In the genomic region with DNA sequence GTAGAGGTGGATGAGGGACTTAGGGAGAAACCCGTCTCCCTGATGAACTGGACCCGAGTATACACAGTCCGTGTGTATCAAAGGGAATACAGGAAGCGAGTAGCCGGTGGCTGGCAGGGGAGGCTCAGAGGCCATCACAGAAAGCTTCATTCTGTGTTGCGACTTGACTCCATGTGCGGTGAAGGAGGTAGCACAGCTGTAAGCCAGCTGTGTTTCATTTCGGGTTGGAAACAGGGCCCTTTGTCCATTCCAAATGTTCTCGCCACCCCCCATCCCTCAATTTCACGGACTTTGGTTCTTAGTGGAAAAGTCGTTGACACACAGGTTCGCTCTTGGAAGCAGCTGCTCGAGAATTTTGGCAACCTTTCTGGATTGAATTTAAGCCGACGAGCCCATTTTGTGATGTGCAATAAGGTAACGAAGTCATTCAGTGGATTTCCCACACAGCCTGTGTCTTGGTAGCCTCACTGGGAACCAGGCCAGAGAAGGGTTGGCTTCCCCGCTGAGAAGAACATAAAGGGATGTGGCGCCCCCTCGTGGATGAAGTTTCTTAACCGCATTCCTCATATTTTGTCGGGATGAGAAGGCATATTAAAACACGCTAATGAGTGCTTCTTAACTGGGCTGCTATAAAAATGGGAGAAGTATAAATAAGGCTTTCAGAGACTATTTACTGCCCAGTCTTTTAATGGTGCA, we compare ENCODE assay signal across 8 mouse cellular contexts. TPM values are rescaled to one million over a fixed set of nuclear protein-coding genes. Genes with fewer than 3 reads are reported as not detected.
DNase-seq lines count a peak whose midpoint lies in the region; ATAC-seq and TF ChIP-seq lines count a peak whose summit lies in the region.

No protein-coding gene starts in this region.

- no peak overlapping the region for H3K9ac ChIP-seq in lung, embryonic 16.5 days (ENCODE audit: low read length)

- ATAC-seq in hematopoietic stem cell, adult 5-6 weeks (replicated peaks in 1 of 2; ENCODE audit: insufficient read depth in 1 of 2, low FRiP score in 2 of 2, low TSS enrichment in 1 of 2, low read depth in 1 of 2, poor library complexity in 2 of 2, severe bottlenecking in 2 of 2): peak; percentile 51 to 56; a peak in 2 of 4 replicates
- ATAC-seq in lung, embryonic 16.5 days (ENCODE audit: low read depth): peak; percentile 74

- peak overlapping the region; percentile 12; the same call in 1 of the 2 replicates for H3K27ac ChIP-seq in layer of hippocampus, adult 2 months
- H3K27ac ChIP-seq in lung, embryonic 16.5 days (ENCODE audit: low read length): peak overlapping the region; percentile 62

- H3K27me3 ChIP-seq in lung, embryonic 16.5 days (ENCODE audit: control insufficient read depth, insufficient read depth, low read depth, low read length): no peaks in the 10 kb centered on the region

- peak; percentile 87 for TF ChIP-seq CTCF in layer of hippocampus, adult 2 months (conservative IDR thresholded peaks at IDR 0.05)

- H3K9me3 ChIP-seq in lung, embryonic 16.5 days (ENCODE audit: control insufficient read depth, low read length): no peaks in the 10 kb centered on the region

- H3K36me3 ChIP-seq in lung, embryonic 16.5 days (ENCODE audit: control insufficient read depth, insufficient read depth, low read length): no peaks in the 10 kb centered on the region

- whole genome bisulfite sequencing in lung, embryonic 16.5 days: 27% methylated on average over 22 of the region's 22 CpGs

- H3K4me2 ChIP-seq in lung, embryonic 16.5 days (ENCODE audit: low read depth, low read length): peak overlapping the region; percentile 32

- H3K4me3 ChIP-seq in layer of hippocampus, adult 2 months: peak overlapping the region; percentile 45
- no peak overlapping the region for H3K4me3 ChIP-seq in lung, embryonic 16.5 days (ENCODE audit: low read length)

- DNase-seq in R1 (ENCODE audit: low read depth, low spot score): peak; percentile 83
- peak; percentile 90 for DNase-seq in cerebellum, adult 9-10 months
- DNase-seq in frontal cortex, adult 2 months (ENCODE audit: extremely low spot score in 1 of 2, low spot score in 1 of 2): peak; percentile 74 to 97
- DNase-seq in layer of hippocampus, adult 2 months (ENCODE audit: low spot score in 2 of 2): peak; percentile 84 to 95
- DNase-seq in retina, postnatal 1 day: peak; percentile 87
- DNase-seq in urinary bladder, postnatal 25 days (ENCODE audit: low spot score): peak; percentile 93

- H3K4me1 ChIP-seq in lung, embryonic 16.5 days (replicated peaks; ENCODE audit: control insufficient read depth, insufficient read depth, low read length): peaks cover 25% of the 10 kb centered on the region

RNA-seq across cellular contexts. Expression of a gene that starts 39.4 kb away (rescaled TPM):
- 6.1 and 7.9 TPM in 2 replicates for polyA plus RNA-seq in frontal cortex, adult 2 months (2012; rRNA removed)
- not detected in 2 replicates for total RNA-seq in hematopoietic stem cell, adult 5-6 weeks (2017)
- 10 to 100 TPM; 18.6 to 25.8 TPM for total RNA-seq in layer of hippocampus, adult 2 months (2021)
- 45.7 and 50.0 TPM in 2 replicates for polyA plus RNA-seq in lung, embryonic 16.5 days (2015; fragmentation: Nextera tagmentation; extraction: Ambion mirVana)

Comparison
In these comparisons a context has a peak if more than half of its experiments do, and no peak if none do; other contexts are left out.
1. RNA of a gene that starts 39.4 kb away (total RNA-seq): 18.6 to 25.8 TPM in layer of hippocampus, adult 2 months; not detected in hematopoietic stem cell, adult 5-6 weeks; every median in the first group is over 10 times any median in the second.
2. Peak in every context shown above with its lines, with median percentiles within 50 percentile points of each other: DNase-seq.